In the genomic region with DNA sequence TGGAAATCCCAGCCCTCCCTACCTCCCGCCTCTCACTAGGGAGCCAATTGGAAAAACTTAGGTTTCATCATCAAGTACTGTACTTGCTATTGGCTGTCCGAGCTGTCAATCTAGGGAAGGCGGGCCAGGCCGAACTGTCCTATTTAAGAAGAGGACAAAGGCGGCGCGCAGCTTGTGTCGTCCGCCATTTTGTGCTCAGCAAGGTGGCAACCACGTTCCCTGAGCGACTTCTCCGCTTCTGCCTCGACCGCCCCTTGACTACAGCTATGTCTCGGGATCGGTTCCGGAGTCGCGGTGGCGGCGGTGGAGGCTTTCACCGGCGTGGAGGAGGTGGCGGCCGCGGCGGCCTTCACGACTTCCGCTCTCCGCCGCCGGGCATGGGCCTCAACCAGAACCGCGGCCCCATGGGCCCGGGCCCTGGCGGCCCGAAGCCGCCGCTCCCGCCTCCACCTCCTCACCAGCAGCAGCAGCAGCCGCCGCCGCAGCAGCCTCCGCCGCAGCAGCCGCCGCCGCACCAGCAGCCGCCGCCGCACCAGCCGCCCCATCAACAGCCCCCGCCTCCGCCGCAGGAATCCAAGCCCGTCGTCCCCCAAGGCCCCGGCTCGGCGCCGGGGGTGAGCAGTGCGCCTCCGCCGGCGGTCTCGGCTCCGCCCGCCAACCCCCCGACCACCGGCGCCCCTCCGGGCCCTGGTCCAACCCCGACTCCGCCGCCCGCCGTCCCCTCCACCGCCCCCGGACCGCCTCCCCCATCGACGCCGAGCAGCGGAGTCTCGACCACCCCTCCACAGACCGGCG, we compare ENCODE assay signal across 8 mouse cellular contexts. TPM values are rescaled to one million over a fixed set of nuclear protein-coding genes. Genes with fewer than 3 reads are reported as not detected.
DNase-seq lines count a peak whose midpoint lies in the region; ATAC-seq lines count a peak whose summit lies in the region.

Gene Sfpq (plus strand): TSS at position 174 of the 795 bp plus-strand sequence.

- peaks cover 40% of the 10 kb centered on the region for H3K36me3 ChIP-seq in heart, embryonic 14.5 days (ENCODE audit: control insufficient read depth, insufficient read depth, low read length)
- H3K36me3 ChIP-seq in liver, embryonic 13.5 days, result peaks cover 39% of the 10 kb centered on the region
- H3K36me3 ChIP-seq in stomach, embryonic 16.5 days (ENCODE audit: control insufficient read depth, insufficient read depth, low read length), result peaks cover 2% of the 10 kb centered on the region

- H3K9me3 ChIP-seq in heart, embryonic 14.5 days (ENCODE audit: control insufficient read depth, low read length), result no peaks in the 10 kb centered on the region
- H3K9me3 ChIP-seq in liver, embryonic 13.5 days (replicated peaks), result no peaks in the 10 kb centered on the region
- no peaks in the 10 kb centered on the region for H3K9me3 ChIP-seq in stomach, embryonic 16.5 days (replicated peaks; ENCODE audit: control insufficient read depth, low read length)

- peak within 1 kb of the TSS; percentile 85 to 100 for H3K4me3 ChIP-seq in heart, embryonic 14.5 days (ENCODE audit: control insufficient read depth in 1 of 2, insufficient read depth in 1 of 2, low read depth in 1 of 2, low read length in 2 of 2)
- peak within 1 kb of the TSS; percentile 100 for H3K4me3 ChIP-seq in liver, embryonic 13.5 days (replicated peaks)
- H3K4me3 ChIP-seq in stomach, embryonic 16.5 days (replicated peaks; ENCODE audit: low read length), result peak within 1 kb of the TSS; percentile 83

- H3K4me2 ChIP-seq in heart, embryonic 14.5 days (ENCODE audit: low read length), result peak within 1 kb of the TSS; percentile 86
- peak within 1 kb of the TSS; percentile 92 for H3K4me2 ChIP-seq in liver, embryonic 13.5 days
- peak within 1 kb of the TSS; percentile 88 for H3K4me2 ChIP-seq in stomach, embryonic 16.5 days (ENCODE audit: low read depth, low read length)

- H3K4me1 ChIP-seq in heart, embryonic 14.5 days (ENCODE audit: control insufficient read depth in 2 of 2, insufficient read depth in 2 of 2, low read length in 2 of 2), result peaks cover 0 to 22% of the 10 kb centered on the region in 2 experiments; a peak in 2 of 4 replicates
- peaks cover 42% of the 10 kb centered on the region for H3K4me1 ChIP-seq in liver, embryonic 13.5 days (replicated peaks)
- H3K4me1 ChIP-seq in stomach, embryonic 16.5 days (ENCODE audit: control insufficient read depth, insufficient read depth, low read length), result peaks cover 19% of the 10 kb centered on the region

- H3K27me3 ChIP-seq in heart, embryonic 14.5 days (ENCODE audit: control insufficient read depth, insufficient read depth, low read length), result no peaks in the 10 kb centered on the region
- H3K27me3 ChIP-seq in liver, embryonic 13.5 days, result no peaks in the 10 kb centered on the region
- no peaks in the 10 kb centered on the region for H3K27me3 ChIP-seq in stomach, embryonic 16.5 days (ENCODE audit: control insufficient read depth, insufficient read depth, low read length)

- ATAC-seq in CD4-positive, CD25-positive, alpha-beta regulatory T cell, adult 4 months, result peak; percentile 89
- ATAC-seq in heart, embryonic 14.5 days (ENCODE audit: insufficient number of reproducible peaks, insufficient read depth, low FRiP score, low read depth), result peak; percentile 96
- peak; percentile 92 for ATAC-seq in liver, embryonic 13.5 days (ENCODE audit: low read depth)
- peak; percentile 98 for ATAC-seq in stomach, embryonic 16.5 days (ENCODE audit: insufficient read depth, low FRiP score)

- H3K9ac ChIP-seq in heart, embryonic 14.5 days (ENCODE audit: low read length), result peak within 1 kb of the TSS; percentile 100
- peak within 1 kb of the TSS; percentile 100 for H3K9ac ChIP-seq in liver, embryonic 13.5 days
- H3K9ac ChIP-seq in stomach, embryonic 16.5 days (ENCODE audit: low read length), result peak within 1 kb of the TSS; percentile 100

- peak; percentile 100 for DNase-seq in c-Kit-negative CD71-positive TER-119-positive erythroid progenitor cells, embryonic 14.5 days (ENCODE audit: low read depth, low spot score)
- peak; percentile 96 for DNase-seq in fibroblast of lung, adult 2 months (ENCODE audit: low read depth)
- DNase-seq in kidney, postnatal 14 days, result peak; percentile 99
- peak; percentile 99 for DNase-seq in liver, embryonic 13.5 days
- DNase-seq in neural tube, embryonic 10.5 days (ENCODE audit: extremely low spot score, low spot score), result peak; percentile 97

- WGBS in heart, embryonic 14.5 days, result under 1% methylated on average over 72 of the region's 87 CpGs
- WGBS in liver, embryonic 13.5 days (ENCODE audit: insufficient replicate concordance), result under 1% methylated on average over 79 of the region's 87 CpGs
- 0% methylated on average over 71 of the region's 87 CpGs for WGBS in stomach, embryonic 16.5 days

- peak within 1 kb of the TSS; percentile 94 to 98 for H3K27ac ChIP-seq in heart, embryonic 14.5 days (replicated peaks in 1 of 2; ENCODE audit: control insufficient read depth in 1 of 2, insufficient read depth in 1 of 2, low read depth in 2 of 2, low read length in 2 of 2)
- peak within 1 kb of the TSS; percentile 97 for H3K27ac ChIP-seq in liver, embryonic 13.5 days
- H3K27ac ChIP-seq in stomach, embryonic 16.5 days (ENCODE audit: low read length), result peak within 1 kb of the TSS; percentile 98

RNA-seq across cellular contexts. Expression of gene Sfpq, which starts in this region (rescaled TPM):
- 10 to 100 TPM; 44.0 to 61.2 TPM for polyA plus RNA-seq in CD4-positive, CD25-positive, alpha-beta regulatory T cell, adult 4 months (2017; shearing (Covaris generic))
- polyA plus RNA-seq in heart, embryonic 14.5 days (2014; fragmentation: Nextera tagmentation; extraction: Ambion mirVana), result 62.5 and 76.1 TPM in 2 replicates
- polyA plus RNA-seq in liver, embryonic 13.5 days (2015; fragmentation: Nextera tagmentation; extraction: Ambion mirVana), result 35.2 and 39.2 TPM in 2 replicates
- polyA plus RNA-seq in stomach, embryonic 16.5 days (2015; fragmentation: Nextera tagmentation; extraction: Ambion mirVana), result 37.6 and 40.2 TPM in 2 replicates

Comparison
In these comparisons a context has a peak if more than half of its experiments do, and no peak if none do; other contexts are left out.
1. Peak in every context shown above with its lines: DNase-seq, ATAC-seq, H3K4me3 ChIP-seq and H3K27ac ChIP-seq.